Mouse (Mus musculus) spleen, postnatal 4 days (tissue): Measurements from ENCODE around the gene Zmpste24.
"Not testable (repeated sequence)": the region's sequence is repeated elsewhere in the genome, so short reads cannot be mapped to it uniquely, and the experiment has no call there.

Experiments used
- DNase-seq, 2 experiments: peaks; one replicate each; pipeline ENCODE4 v3.0.0; 2022; ENCODE audit warnings: low spot score in 2 of 2

Gene Zmpste24

DNA sequence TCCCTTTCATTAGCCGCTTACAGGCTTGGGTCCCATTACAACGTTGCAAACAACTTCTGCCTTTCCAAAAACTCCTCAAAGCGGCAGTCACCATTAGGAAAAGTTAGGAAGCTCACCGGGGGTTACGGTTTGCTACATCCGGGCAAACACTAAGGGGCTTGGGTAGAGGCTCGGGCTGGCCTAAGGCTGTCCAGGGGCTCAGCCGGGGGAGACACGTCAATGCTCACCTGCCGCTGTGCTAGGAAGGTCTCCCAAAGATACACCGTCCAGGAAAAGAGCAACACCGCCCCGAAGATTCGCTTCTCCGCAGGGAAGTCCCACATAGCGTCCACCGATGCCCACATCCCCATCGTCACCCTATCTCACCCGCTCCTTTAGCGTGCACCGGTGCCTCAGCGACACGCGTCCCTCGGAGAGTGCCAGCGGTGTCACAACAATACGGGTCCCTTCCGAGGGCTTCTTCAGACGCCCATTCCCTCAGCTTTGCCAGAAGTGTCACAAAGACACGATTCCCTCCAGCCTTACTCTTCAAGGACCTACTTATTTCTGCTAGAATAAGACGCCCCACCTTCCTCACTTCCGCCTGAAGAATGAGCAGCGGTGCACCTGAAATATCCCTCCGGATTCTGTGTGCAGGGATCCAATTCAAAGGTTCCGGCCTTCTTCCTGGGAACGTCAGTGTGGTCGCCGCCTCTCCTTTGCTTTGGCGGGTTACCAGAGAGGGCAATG, at the start of gene Zmpste24:
Gene Zmpste24 (minus strand): TSS at position 592 of the 729 bp plus-strand sequence.
- peak; percentile 83 to 91 for DNase-seq

DNA sequence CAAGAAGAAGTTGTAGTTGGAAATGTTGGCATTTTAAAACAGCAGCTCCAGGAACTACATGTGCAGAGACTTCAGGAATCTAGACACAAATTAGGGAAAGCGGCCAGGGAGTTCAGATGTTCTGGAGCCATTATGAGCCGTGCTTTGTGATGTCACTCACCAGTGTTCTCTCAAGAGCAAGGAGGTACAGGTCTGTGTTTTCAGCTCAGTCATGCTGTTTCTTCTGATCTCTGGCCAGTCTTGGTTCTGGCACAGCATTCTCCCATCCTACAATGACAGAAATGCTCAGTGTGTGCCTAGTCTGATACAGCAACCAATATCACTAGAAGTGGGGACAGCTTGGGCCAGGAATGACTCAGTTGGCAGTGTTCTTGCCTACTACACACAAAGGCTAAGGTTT, 11.1 kb upstream of the Zmpste24 start, which contains the start of gene Tmco2:
Gene Tmco2 (minus strand): TSS at position 101 of the 400 bp plus-strand sequence.
- DNase-seq = no peak

DNA sequence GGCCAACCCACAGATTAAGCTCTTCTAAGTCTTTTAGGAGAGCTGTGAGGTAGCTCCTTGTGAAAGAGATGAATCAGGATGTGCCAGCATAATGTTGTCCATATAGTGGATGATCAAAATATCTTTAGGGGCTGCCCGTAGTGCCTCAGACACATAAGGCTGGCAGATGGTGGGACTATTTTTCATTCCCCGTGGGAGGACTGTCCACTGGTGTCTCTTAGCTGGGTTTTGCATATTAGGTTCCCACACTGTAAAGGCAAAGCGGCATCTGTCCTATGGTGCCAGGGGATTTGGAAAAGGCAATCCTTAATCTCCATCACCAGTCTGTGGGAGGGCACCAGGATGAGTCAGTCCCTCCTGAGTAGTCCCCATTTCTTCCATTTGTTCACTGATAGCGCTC, 5.3 kb upstream of the Zmpste24 start:
- DNase-seq = no peak

DNA sequence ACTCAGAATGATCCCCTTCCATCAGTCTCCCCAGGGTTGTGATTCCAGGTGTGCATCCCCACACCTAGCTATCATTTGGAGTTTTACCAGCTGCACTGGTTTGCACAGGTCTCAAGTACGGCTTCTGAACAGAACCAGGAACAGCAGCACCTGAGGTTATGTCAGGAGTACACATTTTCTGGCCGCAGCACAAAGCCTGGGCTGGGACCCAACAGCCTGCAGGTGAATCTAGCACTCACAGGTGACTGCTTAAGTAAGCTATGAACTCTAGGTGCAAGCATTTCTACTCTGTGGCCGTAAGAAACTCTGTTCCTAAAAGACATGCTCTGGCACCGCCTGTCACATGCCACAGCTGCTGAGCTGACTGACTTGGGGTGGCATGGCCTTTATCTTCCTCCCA, 7.8 kb downstream of the Zmpste24 start:
- no peak for DNase-seq

DNA sequence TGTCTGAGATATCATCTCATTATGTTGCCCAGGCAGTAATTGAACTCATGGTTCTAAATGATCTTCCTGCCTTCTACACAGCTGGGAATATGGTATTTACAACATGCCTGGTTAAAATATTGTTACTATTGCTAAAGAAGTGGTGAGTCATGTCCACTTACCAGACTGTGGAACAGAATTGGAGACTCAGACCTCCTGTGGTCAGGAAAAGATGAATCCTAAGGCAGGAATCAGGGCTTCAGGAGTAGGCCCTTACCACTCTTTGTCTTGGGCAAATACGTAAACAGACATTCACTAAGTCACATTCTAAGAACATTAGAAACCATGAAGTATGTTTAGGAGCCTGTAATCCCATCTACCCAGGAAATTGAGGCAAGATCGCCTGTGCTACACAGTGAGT, 9.3 kb downstream of the Zmpste24 start:
- DNase-seq = no peak

DNA sequence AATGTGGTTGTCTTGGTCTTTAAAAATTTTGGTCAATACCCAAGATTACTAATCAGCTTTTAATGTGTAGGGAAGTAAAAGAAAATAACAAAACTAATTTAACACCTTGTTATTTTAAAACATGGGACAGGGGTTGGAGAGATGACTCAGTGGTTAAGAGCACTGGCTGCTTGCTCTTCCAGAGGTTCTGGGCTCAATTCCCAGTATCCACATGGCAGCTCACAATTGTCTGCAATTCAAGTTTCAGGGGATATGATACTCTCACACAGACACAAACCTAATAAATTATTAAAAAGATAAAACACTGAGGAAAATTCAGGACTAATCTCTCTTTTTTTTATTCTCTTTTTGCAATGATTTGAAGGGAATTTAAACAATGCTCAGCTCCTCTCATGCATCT, 13.5 kb downstream of the Zmpste24 start:
- no peak for DNase-seq

DNA sequence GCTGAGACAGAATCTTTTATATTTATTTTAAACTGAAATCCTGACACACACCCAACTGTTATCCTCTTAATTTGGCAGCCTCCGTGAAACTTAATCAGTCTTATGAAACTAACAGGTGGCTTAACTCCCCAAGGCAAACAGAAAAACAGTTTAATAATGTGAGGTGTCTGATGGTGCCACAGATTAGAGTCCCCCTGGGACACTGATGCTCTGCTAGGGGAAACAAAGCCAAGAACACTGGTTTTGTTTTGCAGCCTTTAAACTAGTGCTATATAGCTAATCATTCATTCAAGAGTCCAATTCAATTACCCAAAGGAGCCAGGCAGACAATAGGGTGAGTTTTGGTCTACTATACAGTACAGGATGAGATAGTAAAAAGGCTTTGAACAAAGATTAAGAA, 17.6 kb downstream of the Zmpste24 start:
- DNase-seq = no peak

DNA sequence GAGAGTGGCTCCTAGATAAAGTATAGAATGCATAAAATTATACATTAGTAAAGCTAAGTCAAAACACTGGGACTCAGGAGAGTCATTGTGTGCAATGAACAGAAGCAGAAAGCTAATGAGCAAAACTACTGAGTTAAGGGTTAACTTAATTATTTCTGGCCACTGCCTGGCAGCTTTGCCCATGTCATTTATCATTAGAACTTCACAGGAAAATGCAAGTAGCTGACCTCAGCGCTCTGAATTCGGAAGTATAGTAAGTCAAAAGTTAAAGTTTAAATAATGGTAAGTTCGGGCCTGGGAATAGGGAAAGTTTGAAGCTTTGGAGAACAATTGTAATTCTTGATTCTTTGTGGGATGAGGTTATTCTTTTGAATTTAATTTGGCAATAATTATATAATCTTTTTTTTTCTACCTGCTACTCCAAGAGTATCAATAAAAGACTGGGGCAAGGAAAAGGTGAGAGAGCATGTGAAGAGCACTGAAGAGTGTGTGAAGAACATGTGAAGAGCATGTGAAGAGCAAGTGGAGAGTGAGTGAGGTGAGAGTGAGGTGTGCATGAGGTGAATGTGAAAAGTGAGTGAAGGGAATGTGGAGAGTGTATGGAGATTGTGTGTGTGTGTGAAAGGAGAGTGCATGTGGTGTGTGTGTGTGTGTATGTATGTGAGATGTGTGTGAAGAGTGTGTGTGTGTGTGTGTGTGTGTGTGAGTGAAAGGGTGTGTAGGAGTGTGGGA, 20.0 kb downstream of the Zmpste24 start:
- no peak for DNase-seq

DNA sequence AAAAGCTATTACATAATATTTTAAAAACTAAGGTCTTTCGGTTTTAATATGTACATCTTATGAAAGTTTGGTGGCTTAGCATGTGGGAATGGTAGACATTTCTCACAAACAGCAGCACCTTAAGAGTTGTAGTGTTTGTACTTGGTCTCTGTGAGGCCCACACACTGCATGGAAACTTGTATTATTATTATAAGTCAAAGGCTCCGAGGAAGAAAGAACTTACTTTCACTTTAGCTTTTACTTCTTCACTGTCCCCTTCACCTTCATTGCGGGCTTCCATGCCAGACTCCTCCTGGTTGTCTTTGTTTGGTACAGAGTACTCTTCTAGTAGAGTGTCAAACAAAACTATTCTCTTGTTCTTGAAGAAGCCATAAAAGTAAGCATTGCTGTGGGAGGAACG, 23.8 kb downstream of the Zmpste24 start:
- DNase-seq = no peak

DNA sequence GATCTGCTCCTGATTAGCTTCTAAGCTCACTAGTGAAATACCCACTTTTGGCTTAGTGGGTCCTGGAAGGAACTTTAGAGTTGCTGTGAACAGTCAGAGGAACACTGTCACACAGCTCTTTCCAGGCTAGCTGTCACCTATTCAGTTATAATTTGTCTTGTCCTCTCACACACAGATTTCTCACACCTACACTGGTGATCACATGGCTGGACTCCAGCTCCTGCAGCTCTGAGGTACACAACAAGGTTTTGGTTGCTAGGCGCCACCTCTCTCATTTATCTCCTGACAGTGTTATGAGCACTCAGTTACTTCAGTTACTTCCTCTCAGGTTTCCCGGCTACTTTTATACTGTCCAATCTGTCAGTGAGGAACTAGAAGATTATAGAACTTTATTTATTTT, 32.7 kb downstream of the Zmpste24 start:
- no peak for DNase-seq

DNA sequence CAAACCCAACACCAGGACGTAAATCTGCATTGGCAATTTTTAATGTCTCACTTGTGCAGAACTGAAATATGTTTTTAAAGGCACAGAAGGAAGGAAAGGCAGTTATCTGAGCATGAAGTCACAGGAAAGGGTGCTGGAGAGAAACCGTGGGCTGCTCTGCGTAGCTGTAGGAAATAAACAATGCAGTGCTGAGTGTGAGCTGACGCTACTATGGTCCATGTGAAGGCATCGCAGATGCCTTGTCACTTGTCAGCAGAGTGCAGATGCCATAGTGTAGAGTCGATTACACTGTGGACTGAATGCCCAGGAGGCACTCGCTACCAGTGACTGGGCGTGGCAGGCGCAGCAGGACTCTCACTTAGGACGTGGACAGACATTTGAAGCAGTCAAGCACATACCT, 38.8 kb downstream of the Zmpste24 start:
- not testable (repeated sequence) for DNase-seq

DNA sequence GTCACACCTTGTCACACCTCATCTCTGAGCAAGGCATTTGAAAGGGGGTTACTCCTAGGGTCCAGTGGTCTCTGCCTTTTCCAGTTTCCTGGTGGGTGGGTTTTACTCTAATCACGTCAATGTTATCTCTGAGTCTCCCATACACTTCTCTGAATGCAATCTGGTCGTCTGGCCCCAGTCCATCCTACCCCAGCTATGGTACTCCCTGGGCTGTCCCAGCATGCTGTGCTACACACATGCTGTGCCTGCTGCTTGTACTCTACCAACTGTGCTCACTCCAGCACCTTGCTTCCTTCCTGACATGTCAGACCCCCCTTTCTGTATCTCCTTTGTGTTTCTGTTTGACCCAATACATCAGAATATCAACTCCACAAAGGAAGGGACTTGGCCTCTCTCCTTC, 41.0 kb downstream of the Zmpste24 start:
- DNase-seq = no peak

DNA sequence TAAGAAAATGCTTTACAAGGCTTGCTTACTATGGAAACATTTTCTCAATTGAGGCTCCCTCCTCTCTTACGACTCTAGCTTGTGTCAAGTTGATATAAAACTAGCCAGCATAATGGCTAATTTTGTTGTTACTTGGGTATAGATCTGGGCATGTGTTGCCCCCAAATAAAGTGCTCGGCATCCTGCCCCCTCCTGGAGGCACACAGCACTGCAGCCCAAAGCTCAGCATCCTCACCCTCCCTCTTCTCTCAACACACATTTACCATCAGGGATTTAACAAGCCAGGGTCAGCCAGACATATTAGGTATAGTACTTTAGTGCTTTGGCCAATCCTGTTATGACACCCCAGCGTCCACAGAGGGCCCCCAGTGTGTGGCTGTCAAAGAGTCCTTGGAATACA, 41.7 kb downstream of the Zmpste24 start:
- DNase-seq = no peak

DNA sequence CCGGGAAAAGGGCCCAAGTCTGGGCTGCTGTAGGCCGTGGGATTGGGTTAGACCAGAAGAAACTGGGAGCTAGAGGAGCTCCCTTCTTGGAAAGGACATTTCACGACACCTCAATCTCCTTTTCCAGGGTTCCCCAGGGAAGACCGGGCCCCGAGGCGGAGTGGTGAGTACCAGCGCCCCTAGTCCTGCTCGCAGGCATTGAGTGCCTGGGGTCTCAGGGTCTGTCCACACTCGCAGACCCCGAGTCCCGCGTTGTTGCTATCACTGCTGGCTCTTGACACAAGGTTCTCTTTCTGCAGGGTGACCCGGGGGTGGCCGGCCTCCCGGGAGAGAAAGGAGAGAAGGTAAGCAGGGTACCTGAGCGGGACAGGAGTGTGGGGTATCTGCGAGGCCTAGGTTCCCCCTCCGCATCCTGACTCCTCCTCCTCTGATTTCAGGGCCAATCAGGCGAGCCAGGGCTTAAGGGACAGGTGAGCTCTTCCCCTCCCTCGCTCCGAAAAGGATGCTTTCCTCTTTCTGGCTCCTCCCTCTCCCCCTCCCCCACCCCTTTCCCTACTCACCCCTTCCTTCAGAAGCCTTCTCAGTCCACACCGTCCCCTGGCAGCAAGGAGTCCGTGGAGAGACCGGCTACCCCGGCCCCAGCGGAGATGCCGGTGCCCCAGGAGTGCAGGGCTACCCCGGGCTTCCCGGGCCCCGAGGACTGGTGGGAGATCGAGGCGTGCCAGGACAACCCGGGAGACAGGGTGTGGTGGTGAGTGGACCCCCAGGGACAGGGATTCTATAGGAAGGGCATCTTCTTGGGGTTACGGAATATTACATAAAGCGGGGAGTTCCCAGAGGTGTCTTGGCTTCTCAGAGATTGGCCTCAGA, 45.4 kb downstream of the Zmpste24 start:
- no peak for DNase-seq

DNA sequence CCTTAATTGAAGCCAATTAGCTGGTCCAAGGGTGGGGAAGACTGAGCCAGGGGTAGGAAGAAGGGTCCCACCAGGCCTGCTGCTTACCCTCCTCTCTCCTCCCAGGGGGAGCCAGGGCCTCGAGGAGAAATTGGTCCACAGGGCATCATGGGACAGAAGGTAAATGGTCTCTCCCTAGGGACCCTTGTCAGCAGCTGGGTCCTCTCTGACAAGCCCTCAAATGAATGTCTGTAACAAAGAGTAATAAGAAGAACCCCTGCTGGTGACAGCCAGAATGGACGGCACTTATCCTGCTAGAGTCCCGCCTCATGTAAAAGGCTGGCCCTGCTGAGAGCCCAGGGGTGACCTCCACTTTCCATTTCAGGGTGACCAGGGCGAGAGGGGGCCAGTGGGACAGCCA, 46.2 kb downstream of the Zmpste24 start:
- no peak for DNase-seq

DNA sequence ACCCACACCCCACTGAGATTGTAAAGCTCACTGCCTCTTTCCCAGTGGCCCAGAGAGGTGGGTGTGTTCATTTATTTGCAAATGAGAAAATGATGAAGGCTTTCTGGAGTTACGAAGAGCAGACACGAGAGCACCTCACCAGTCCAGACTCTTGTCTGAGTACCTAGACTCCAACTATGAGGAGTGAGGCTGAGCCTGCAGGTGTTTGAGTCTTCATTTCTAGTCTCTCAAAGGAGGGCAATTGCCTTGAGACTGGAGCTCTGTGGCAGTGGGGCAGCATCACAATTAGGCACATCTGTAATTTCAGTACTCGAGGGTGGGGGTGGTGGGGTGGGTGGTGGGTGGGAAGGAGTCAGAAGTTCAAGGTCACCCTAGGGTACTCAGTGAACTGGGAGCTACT, 55.1 kb downstream of the Zmpste24 start:
- no peak for DNase-seq

DNA sequence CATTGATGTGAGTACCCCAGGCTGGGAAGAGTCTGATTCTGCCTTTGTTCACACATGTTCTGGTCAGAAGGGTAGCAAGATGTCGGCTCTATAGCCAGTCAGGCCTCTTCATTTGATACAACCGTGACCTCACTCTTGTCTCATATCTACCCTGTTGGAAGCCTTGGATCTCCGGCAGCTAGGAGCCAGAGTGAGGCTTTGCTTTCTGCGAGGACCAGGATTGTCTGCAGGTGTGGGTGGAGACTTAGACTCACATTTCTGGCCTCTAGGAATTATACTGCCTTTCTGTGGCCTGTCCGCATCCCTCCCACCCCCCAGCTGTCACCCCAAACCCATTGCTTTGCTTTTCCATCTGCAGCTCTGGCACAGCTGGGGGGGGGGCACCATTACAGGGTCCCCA, 55.6 kb downstream of the Zmpste24 start:
- no peak for DNase-seq

DNA sequence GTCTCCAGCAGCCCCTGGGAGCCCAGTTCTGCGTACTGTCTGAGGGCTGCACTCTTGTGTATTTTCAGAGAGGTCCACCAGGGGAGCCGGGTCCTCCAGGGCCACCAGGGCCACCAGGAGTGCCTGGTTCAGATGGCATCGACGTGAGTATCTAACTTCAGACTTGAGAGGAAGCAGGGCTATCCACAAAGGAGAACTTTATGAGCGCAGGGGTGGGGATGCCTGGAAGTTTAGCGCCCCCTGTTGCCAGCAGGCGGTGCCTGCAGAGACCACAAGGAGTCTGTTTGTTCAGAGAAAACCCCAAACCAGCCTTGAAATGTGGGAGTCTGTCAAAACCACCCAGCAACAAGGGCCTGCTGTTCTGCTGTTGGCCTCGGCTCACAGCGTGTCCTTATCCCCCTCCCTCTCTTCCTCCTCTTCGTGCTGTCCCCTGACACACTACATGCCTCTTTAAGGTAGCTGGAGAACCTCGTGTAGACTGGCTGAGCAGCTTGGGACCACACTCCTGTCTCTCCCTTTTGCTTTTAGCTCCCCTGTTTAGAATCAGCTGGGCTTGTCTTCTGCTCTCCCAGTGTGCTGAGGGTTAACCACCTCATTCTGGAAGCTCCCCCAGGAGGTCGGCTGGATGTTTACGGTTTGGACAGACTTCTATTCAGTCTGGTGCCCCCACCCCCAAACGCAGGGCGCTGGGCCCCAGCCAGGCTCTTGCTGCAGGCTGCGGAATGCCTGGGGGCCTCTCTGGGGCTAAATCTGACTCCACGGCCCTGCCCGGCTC, 57.0 kb downstream of the Zmpste24 start:
- DNase-seq = peak; percentile 55 to 81

DNA sequence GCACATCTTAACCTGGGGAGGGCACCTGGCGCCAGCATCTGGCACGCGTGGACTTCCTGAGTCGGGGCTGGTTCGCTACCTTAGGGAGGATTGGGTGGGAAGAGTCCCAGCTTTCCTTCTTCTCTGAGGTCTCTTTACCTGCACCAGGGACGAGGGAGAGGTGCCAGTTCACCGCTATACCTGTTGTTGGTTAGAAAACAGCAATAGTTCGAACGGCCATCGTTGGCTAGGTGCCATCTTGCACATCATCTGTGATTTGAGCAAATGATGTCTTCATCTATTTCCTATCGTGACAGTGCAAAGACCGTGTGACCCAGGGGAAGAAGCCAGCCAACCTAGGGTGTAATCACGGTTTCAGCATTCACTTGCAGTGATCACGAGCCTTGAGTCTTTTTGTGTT, 57.7 kb downstream of the Zmpste24 start:
- DNase-seq = no peak

DNA sequence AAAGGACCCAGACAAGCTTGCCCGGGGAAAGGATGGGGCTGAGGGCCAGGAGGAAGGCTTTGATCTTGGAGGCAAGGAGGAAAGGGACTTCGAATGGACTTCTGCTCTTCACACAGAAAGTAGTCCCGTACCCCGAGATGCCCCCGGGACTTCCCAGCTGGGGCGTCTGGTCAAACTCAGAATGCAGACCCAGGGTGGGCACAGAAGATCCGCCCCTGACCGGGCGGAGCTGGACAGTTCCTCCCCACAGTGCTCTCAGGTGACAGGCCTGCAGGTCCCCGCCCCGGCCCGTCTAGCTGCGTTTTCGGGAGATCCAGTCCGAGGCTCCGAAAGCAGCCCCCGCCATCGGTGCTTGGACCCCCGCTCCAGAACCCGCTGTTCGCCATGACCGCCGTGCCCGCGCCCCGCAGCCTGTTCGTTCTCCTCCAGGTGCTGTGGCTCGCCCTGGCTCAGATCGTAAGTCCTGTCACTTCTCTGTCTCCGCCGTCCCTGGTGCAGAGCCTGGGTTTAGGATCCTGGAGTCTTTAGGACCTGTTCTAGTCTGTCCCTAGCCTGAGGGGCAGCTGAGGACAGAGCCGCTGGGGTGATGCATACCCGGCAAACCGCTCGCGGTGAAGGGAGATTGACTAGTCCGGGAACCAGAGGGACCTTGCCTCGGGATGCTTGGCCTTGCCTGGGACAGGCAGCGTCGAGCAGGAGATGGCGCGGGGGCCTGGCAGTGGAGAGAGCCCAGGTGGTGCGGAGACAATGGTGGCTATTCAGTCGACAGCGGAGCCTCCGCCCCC, 58.5 kb downstream of the Zmpste24 start, which contains the start of gene Col9a2:
Gene Col9a2 (plus strand): TSS at position 55 of the 785 bp plus-strand sequence.
- DNase-seq = no peak

DNA sequence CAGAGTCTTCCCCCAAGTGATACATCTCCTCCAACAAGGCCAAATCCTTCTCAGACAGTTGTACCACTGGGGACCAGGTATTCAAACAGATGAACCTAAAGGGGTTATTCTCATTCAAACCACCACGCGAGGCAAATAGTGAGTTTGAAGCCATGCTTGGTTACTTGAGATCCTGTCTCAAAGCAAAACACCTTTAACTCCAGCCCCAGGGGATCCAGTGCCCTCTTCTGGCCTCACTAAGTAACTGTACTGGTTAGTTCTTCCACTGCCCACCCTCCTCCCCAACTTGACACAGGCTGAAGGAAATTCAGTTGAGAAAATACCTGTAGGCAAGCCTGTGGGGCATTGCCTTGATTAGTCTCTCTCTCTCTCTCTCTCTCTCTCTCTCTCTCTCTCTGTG, 65.0 kb downstream of the Zmpste24 start:
- peak in 1 of 2 experiments; percentile 63 for DNase-seq
